Mouse (Mus musculus): Measurements from ENCODE around the gene Nostrin. TPM values are rescaled to one million over a fixed set of nuclear protein-coding genes. Genes with fewer than 3 reads are reported as not detected.

The Nostrin gene
- polyA plus RNA-seq, 1 experiment from 2014 or later: 24.1 TPM

- 100% methylated on average over 5 of the region's 5 CpGs for WGBS (ENCODE audit: missing documents)
- H3K79me2 ChIP-seq (ENCODE audit: inconsistent target): no peaks in the 10 kb centered on the region
- no peak overlapping the region for H3K27ac ChIP-seq
- no peak overlapping the region for H3K4me3 ChIP-seq (ENCODE audit: inconsistent target)
- no peaks in the 10 kb centered on the region for H3K36me3 ChIP-seq (ENCODE audit: inconsistent target)
Measured at GRCm38 (mm10) chr2:69193555-69193954, 58.0 kb downstream of the Nostrin start.

DNA sequence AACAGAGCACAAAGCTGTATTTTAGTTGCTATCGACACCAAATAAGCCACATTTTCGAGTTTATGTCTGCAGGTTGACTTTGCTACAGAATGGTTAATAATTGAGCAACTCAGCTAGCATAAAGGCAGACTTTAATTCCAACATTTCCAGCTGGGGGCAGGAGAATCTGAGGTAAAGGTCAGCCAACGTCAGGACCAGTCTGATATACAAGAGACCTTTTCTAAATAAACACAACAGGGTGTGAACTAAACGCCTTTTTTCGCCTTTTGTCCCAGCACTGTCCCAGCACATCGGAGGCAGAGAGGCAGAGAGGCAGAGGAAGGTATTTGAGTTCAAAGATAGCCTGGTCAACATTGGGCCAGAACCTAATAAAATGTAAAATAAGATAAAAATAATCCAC lies 69.6 kb downstream of the Nostrin start:
- peak overlapping the region; percentile 37 for H3K27ac ChIP-seq
- peak overlapping the region; percentile 83 for H3K4me3 ChIP-seq (ENCODE audit: inconsistent target)
- H3K79me2 ChIP-seq (ENCODE audit: inconsistent target): peaks cover 16% of the 10 kb centered on the region
- 31% methylated on average over 6 of the region's 6 CpGs for WGBS (ENCODE audit: missing documents)
- H3K36me3 ChIP-seq (ENCODE audit: inconsistent target): no peaks in the 10 kb centered on the region; the same call in 1 of the 2 replicates

DNA sequence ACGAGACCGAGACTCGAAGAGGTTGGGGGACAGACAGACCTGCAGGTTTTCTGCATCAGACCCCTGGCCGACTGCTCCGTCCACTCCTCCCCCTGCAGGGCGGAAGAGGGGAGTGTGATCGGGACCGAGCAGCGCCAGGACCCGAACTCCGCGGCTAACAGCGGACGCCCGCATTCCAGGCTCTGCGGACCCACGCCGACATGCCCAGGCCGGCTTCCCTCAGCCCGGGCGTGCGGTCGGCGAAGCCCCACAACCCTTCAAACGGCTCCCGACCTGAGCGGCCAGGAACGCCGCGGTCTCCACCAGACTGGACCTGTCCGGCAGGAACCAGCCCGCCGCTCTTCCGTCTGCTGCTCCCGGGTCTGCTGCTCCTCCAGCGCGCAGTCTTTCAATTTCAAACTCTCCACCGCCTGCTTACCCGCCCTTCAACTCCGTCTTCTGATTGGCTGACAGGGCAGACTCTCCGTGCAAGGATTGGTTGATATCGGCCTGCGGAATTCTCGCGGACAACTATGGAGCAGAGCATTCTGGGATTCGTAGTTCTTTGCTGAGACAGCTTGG lies 70.3 kb downstream of the Nostrin start, which contains the start of gene Spc25:
TSS of gene Spc25 (minus strand) at position 404 of the 561 bp plus-strand sequence.
- Histone ChIP-seq H3K27ac (peak within 1 kb of the TSS; percentile 37), H3K79me2 (ENCODE audit: inconsistent target) (peaks cover 16% of the 10 kb centered on the region), H3K4me3 (ENCODE audit: inconsistent target) (peak within 1 kb of the TSS; percentile 83), H3K36me3 (ENCODE audit: inconsistent target) (no peaks in the 10 kb centered on the region; the same call in 1 of the 2 replicates)
- 2% methylated on average over 46 of the region's 46 CpGs for whole genome bisulfite sequencing (ENCODE audit: missing documents)

DNA sequence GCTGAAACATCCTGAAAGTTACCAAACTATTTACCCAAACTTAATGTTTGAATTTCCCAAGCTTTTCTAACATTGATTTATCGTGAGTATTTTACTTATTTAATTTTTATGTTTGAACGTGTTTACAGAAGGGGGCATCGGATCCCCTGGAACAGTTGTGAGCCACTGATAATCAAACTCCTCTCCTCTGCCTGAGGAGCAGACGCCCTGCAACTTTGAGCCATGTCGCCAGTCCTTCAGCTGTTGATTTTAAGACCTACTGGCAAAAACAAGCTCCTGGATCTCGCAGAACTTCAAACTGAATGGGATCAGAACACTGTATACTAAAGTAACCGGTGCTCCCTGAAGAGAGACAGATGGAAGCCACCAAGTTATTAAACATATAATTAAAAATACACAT lies 70.9 kb downstream of the Nostrin start:
- Histone ChIP-seq H3K4me3 (ENCODE audit: inconsistent target) (peak overlapping the region; percentile 83), H3K79me2 (ENCODE audit: inconsistent target) (peaks cover 16% of the 10 kb centered on the region), H3K36me3 (ENCODE audit: inconsistent target) (no peaks in the 10 kb centered on the region; the same call in 1 of the 2 replicates), H3K27ac (no peak overlapping the region)
- 29% methylated on average over 7 of the region's 7 CpGs for WGBS (ENCODE audit: missing documents)

DNA sequence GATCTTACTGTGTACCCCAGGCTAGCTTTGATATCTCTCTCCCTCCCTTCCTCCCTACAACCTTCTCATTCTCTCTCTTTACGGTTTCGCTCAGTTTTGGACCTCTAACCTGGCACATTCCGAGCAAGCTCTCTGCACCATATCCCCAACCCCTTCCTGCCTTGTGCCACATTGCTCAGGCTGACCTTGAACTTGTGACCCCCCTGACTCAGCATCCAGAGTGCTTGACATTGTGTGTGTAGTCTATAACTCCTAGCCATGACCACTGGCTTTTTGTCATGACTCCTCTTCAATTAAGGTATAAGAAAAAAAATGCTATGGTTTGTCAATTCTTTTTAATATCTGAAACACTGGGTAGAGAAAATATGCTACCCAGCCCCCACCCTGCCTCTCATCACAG lies 74.1 kb downstream of the Nostrin start:
- Histone ChIP-seq H3K27ac (no peak overlapping the region), H3K4me3 (ENCODE audit: inconsistent target) (no peak overlapping the region), H3K79me2 (ENCODE audit: inconsistent target) (peaks cover 10% of the 10 kb centered on the region), H3K36me3 (ENCODE audit: inconsistent target) (no peaks in the 10 kb centered on the region)
- 87% methylated on average over 3 of the region's 3 CpGs for WGBS (ENCODE audit: missing documents)

DNA sequence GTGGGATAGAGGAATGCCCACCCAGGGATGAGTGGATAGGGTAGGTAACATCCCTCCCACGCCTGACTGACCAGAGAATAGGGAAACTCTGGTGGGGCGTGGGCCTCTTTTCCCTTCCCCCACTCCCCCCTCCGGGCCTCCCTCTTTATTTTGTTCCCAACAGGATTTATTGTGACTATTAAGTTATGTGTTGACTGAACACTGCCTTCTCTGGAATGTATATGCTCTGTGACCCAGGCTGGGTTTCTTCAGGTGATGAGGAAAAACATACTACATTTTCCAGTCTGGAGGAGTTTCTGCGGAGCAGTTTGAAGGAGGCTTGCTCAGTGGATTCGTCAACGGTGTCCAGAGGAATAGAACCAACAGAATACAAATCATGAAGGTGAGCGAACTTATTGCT lies 75.2 kb downstream of the Nostrin start, which contains the start of gene G6pc2:
TSS of gene G6pc2 (plus strand) at position 301 of the 400 bp plus-strand sequence.
- Histone ChIP-seq H3K79me2 (ENCODE audit: inconsistent target) (no peaks in the 10 kb centered on the region), H3K4me3 (ENCODE audit: inconsistent target) (no peak within 1 kb of the TSS), H3K36me3 (ENCODE audit: inconsistent target) (no peaks in the 10 kb centered on the region), H3K27ac (no peak within 1 kb of the TSS)
- WGBS (ENCODE audit: missing documents): 92% methylated on average over 6 of the region's 7 CpGs

- H3K27ac ChIP-seq: no peak overlapping the region
- no peak overlapping the region for H3K4me3 ChIP-seq (ENCODE audit: inconsistent target)
- WGBS (ENCODE audit: missing documents): 84% methylated on average over 10 of the region's 10 CpGs
- no peaks in the 10 kb centered on the region for H3K36me3 ChIP-seq (ENCODE audit: inconsistent target)
- H3K79me2 ChIP-seq (ENCODE audit: inconsistent target): no peaks in the 10 kb centered on the region
Measured at GRCm38 (mm10) chr2:69212652-69213051, 77.1 kb downstream of the Nostrin start.

GRCm38 (mm10) chr2:69215242-69215641 lies 79.6 kb downstream of the Nostrin start:
- H3K79me2 ChIP-seq (ENCODE audit: inconsistent target): no peaks in the 10 kb centered on the region
- H3K27ac ChIP-seq: no peak overlapping the region
- no peaks in the 10 kb centered on the region for H3K36me3 ChIP-seq (ENCODE audit: inconsistent target)
- H3K4me3 ChIP-seq (ENCODE audit: inconsistent target): no peak overlapping the region
- WGBS (ENCODE audit: missing documents): 95% methylated on average over 7 of the region's 7 CpGs

DNA sequence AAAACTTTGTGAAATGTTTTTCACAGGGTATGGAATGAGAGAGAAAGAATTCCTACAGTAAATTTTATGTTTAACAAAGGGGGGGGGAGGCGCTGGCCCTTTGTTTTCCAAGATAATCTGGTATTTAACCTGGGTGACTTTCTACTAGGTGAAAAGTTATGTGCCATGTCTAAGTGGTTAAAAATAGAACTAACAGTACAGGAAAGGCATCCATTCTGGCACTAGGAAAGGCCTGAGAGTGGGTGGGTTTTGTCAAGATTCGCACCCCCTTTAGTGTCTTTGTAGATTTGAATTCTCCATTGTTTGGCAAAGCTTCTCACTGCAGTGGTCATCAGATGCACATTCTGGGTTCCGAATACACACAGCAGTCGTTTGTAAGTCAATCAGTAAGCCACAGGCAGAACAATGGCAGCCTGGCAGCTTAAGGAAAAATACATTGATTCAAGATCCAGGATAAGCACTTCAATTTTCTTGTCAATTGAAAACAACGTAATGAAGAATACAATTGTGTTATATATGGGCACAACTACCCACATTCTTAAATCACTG lies 86.3 kb downstream of the Nostrin start:
- Histone ChIP-seq H3K79me2 (ENCODE audit: inconsistent target) (no peaks in the 10 kb centered on the region), H3K27ac (no peak overlapping the region), H3K36me3 (ENCODE audit: inconsistent target) (no peaks in the 10 kb centered on the region), H3K4me3 (ENCODE audit: inconsistent target) (no peak overlapping the region)
- WGBS (ENCODE audit: missing documents): 91% methylated on average over 5 of the region's 5 CpGs

GRCm38 (mm10) chr2:69222815-69223214 lies 87.2 kb downstream of the Nostrin start:
- Histone ChIP-seq H3K79me2 (ENCODE audit: inconsistent target) (no peaks in the 10 kb centered on the region), H3K4me3 (ENCODE audit: inconsistent target) (no peak overlapping the region), H3K27ac (no peak overlapping the region), H3K36me3 (ENCODE audit: inconsistent target) (no peaks in the 10 kb centered on the region)
- WGBS (ENCODE audit: missing documents): 94% methylated on average over 10 of the region's 10 CpGs

DNA sequence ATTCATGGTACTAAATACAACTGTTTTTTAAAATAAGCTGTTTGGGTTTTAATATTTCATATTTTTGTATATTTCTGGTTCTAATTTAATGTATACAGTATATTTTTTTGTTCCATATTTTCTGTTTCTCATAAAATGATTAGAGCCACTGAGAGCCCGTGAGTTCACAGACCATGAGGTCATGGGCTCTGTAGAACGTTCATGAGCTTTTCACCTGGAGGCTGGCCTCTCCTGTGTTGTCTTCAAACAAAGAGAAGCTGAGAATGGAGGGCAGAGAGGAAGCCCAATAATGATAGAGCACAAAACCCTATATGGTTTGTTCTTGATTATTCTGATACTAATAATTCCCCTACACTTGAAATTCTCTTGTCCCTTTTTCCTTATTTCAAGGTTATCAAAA lies 89.1 kb downstream of the Nostrin start:
- no peaks in the 10 kb centered on the region for H3K36me3 ChIP-seq (ENCODE audit: inconsistent target)

GRCm38 (mm10) chr2:69226876-69227275 lies 91.3 kb downstream of the Nostrin start:
- Histone ChIP-seq H3K4me3 (ENCODE audit: inconsistent target) (no peak overlapping the region), H3K27ac (no peak overlapping the region), H3K36me3 (ENCODE audit: inconsistent target) (no peaks in the 10 kb centered on the region), H3K79me2 (ENCODE audit: inconsistent target) (no peaks in the 10 kb centered on the region)
- WGBS (ENCODE audit: missing documents): 88% methylated on average over 9 of the region's 9 CpGs

More for the DNA sequence above, 89.1 kb downstream of the Nostrin start:
- no peak overlapping the region for H3K4me3 ChIP-seq (ENCODE audit: inconsistent target)
- 74% methylated on average over 2 of the region's 2 CpGs for WGBS (ENCODE audit: missing documents)
- H3K79me2 ChIP-seq (ENCODE audit: inconsistent target): no peaks in the 10 kb centered on the region
- no peak overlapping the region for H3K27ac ChIP-seq

DNA sequence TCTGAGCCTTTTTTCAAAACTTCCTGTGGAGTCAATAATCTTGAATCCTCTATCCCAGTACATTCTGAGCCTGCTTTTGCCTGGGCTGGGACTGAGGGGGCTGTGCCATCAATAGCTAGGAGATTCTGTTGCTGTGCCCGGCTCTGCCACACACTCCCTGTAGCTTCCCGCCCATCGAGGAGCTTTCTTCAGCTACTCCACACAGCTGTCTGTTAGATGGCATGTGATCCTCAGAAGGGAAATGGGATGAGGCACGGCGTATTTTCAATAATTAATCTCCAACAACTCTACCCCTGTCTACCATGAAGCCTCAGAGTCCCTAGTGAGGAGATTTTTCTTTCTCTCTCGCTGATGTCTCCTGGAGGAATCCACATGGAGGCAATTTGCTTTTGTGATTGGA lies 93.0 kb downstream of the Nostrin start:
- Histone ChIP-seq H3K79me2 (ENCODE audit: inconsistent target) (no peaks in the 10 kb centered on the region), H3K4me3 (ENCODE audit: inconsistent target) (no peak overlapping the region), H3K36me3 (ENCODE audit: inconsistent target) (no peaks in the 10 kb centered on the region), H3K27ac (no peak overlapping the region)
- WGBS (ENCODE audit: missing documents): 95% methylated on average over 6 of the region's 6 CpGs

GRCm38 (mm10) chr2:69230137-69230536 lies 94.5 kb downstream of the Nostrin start:
- Histone ChIP-seq H3K4me3 (ENCODE audit: inconsistent target) (no peak overlapping the region), H3K27ac (no peak overlapping the region), H3K36me3 (ENCODE audit: inconsistent target) (no peaks in the 10 kb centered on the region), H3K79me2 (ENCODE audit: inconsistent target) (no peaks in the 10 kb centered on the region)
- 81% methylated on average over 2 of the region's 2 CpGs for WGBS (ENCODE audit: missing documents)

GRCm38 (mm10) chr2:69232101-69232500 lies 96.5 kb downstream of the Nostrin start:
- no peak overlapping the region for H3K27ac ChIP-seq
- no peaks in the 10 kb centered on the region for H3K79me2 ChIP-seq (ENCODE audit: inconsistent target)
- no peaks in the 10 kb centered on the region for H3K36me3 ChIP-seq (ENCODE audit: inconsistent target)
- no peak overlapping the region for H3K4me3 ChIP-seq (ENCODE audit: inconsistent target)
